Mouse (Mus musculus): ENCODE results near the gene Ccr4.

DNA sequence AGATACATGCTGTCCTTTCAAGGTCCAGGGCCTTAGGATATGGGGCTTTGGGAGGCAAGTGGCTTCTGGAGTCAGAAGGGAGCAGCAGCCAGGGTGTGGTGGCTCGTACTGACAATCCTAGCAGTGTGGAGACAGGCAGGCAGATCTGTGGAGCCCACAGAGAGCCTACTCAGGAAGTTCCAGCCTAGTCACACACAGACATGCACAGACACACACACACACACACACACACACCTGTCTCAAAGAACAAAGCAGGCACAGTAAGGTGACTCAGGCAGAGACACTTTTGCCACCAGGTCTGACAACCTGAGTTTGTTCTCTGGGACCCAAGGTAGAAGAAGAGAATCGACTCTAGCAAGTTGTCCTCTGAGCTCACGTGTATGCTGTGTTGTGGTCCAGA, 23.8 kb downstream of the Ccr4 start:
- no peak for TF ChIP-seq CTCF (IDR thresholded peaks at IDR 0.05; ENCODE audit: low read depth)
- no peak for TF ChIP-seq EP300 (IDR thresholded peaks at IDR 0.05; ENCODE audit: low read depth)

Data from liver, postnatal 0 days (tissue).